Mouse (Mus musculus) adrenal gland, adult 8-10 months (tissue): Measurements from ENCODE around the gene Gm17542. TPM values are rescaled to one million over a fixed set of nuclear protein-coding genes. Genes with fewer than 3 reads are reported as not detected.
"Not testable (repeated sequence)": the region's sequence is repeated elsewhere in the genome, so short reads cannot be mapped to it uniquely, and the experiment has no call there.

ENCODE experiments used
- DNase-seq: peaks from one replicate; pipeline ENCODE4 v3.0.0; 2022
- total RNA-seq, 4 experiments: library from RNA; stranded (reverse); gene quantifications; 2 replicates each; pipeline ENCODE4 v1.2.4; 2022

Gene Gm17542
- total RNA-seq, result not detected

- not testable (repeated sequence) for DNase-seq
Observed at GRCm38 (mm10) chr10:58718110-58718509, at the start of gene Gm17542. Gm17542 (minus strand) TSS chr10:58718210.

GRCm38 (mm10) chr10:58739779-58740178 is 21.8 kb upstream of the Gm17542 start:
- DNase-seq, result no peak

DNA sequence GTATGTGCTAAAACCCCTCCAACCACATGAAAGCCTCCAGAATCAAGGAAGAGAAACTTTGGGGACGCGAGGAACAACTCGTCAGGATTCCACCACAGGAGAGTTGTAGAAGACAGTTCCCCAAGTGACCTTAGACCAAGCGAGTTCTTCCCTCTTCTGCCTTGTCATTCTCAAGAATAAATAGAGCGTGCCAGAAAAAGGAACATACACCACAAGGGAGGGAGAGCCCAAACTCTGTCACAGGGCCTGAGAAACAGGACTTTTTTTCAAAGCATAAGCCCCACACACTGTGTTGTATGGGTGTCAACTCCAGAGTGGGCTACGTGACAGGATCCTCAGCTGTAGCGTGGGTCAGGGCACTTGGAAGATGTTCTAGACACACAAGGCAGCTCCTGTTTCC is 20.1 kb upstream of the Gm17542 start:
- DNase-seq, result no peak

GRCm38 (mm10) chr10:58714789-58715148 is 3.2 kb downstream of the Gm17542 start:
- DNase-seq, result no peak

DNA sequence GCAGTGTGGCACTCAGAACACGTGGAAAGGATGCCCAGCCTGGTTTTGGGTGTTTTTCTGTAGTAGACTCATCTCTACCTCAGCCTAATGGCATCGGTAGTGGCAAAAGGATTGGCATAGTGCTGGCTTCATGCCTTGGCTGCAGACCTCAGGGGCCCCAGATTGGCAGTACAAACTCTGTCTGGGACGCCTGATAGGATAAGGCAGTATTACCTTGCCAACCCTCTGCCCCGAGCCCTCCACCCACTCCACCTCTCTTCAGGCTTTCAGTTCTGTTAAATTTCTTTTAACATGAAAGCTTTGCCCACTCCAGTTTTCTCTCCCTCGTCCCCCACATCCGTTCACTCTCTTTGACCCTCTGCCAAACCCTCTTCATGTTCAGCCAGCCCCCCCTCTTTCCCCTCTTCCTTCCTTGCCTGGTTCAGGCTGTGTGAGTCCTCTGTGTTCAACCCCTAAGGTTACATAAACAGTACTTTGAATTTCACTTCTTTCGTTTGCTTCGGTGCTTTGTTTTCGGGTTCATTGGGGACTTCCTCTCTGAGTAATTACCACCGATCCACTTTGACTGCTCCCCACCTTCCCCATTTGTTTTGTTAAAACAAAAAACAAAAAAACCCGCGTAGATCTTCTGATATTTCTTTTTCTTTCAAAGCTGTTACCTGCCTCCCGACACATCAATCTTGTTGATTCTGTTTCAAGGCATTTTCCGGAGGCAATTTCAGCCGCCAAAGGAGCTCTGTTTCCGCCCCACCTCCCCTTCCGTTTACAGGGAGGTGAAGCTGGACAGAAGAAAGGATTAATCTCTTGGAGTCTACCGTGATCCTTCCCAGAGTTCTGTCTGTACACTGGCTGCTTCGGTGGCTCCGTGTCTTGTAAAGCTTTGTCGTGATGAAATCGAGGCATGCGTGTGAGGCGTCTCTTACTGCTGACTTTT is 3.9 kb downstream of the Gm17542 start:
- DNase-seq, result no peak

DNA sequence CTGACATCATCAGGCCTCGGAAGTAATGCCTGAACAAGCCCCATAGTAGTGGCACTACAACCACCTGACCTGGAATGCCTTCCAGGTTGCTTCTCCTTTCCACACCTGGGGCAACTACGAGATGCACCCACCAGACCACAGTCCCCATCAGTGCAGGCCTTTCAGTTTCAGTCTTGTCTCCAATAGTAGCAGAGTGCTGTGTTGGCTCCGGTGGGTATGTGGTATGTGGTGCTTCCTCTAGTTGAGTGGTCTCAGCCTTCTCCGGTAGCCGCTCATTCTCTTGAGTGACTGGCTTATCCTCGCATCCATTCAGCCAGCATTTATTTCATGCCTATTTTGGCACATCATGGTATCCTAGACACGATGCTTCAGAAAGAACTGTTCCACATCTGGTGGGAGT is 4.8 kb downstream of the Gm17542 start:
- no peak for DNase-seq

- DNase-seq, result no peak
Observed at GRCm38 (mm10) chr10:58709021-58709420, 9.0 kb downstream of the Gm17542 start.

DNA sequence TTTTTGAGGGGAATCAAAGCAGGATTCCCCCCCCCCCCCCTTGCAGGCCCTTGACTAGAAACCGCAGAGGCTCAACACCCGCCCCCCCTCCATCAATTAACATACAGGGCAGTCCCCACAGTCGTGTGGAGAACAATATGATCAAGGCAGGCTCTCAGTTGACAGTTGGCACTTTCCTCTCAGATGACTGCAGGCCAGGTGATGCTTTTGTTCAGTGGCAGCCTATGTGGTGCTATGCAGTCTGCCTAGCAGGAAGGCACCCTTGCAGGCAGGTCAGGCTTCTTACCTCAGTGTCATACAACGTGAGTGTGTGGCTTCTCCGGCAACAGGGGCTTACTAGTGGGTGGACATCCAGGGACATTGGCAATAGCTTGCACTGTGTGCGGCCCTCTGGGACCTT is 17.4 kb downstream of the Gm17542 start:
- DNase-seq, result no peak

DNA sequence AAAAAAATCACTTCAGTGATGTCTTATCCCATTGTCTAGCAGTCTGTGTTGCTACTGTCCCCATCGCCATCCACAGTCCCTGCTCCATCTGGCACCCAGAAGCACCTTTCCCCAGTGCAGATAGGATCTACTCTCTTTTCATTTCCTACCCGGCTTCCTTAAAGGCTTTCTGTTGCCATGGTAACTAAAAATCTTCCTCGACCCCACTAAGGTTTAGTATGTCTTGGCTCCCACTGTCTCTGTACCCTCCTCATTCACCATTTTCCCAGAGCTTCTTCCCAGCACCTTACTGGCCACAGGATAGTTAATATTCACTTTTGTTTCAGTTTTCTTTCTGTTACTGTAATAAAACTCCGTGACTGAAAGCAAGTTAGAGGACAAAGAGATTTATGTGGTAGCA is 17.9 kb downstream of the Gm17542 start:
- no peak for DNase-seq

DNA sequence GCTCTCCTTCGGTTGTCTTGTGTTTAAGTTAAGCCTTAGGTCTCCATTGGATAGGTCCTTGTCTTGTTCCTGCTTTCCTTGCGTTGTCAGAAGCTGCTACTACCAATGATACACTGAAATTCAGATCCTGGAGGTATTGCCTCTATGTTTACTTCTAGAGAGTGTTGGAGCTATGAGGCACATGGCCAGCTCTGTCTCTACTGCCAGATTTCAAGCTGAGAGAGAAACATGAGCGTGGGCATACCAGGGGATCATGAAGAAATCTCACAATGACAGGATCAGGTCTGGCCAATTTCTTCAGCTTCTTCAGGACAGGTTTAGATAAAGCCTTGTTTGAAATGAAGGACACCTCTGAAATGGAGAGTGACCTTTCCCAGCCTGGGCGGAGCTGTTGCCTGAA is 19.1 kb downstream of the Gm17542 start:
- no peak for DNase-seq

DNA sequence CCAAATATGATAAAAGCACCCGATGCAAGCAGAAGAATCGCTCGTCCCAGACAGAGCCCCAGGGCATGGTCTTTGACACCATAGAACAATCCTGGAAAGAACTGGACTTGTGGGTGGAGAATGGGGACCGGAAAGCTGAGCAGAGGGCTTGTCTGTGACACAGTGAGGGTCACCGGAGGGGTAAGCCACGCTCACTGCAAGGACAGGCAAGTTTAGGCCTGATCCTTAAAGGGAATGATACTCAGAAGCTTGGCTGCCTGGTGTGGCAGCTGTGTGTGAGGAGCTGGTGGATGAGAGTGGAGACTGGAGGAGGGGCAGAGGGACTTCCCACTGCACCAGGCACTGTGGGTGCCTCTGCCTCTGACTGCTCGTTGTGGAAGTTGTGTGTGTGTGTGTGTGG is 27.0 kb downstream of the Gm17542 start:
- no peak for DNase-seq

GRCm38 (mm10) chr10:58679298-58679697 is 38.7 kb downstream of the Gm17542 start:
- no peak for DNase-seq

DNA sequence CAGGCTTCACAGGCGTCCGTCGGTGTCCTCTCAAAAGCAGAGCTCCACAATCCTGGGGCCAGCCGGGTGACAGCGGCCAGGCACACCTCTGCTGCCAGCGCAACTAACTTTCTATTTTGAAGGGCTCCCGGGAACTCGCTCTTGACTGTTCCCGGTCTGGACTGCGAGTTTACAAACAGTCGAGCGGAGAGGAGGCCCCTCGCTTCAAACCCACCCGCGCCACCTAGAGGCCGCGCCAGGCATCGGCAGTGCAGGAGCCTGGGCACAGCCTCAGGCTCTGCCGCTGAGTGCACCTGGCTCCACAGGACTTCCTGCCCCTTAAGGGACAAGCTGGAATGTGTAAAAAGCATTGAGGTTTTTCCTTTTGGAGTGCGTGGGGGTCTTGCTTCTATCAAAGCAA is 42.5 kb downstream of the Gm17542 start, which contains the start of gene Edar:
Gene Edar (minus strand): TSS at position 122 of the 400 bp plus-strand sequence.
- DNase-seq, result peak; percentile 42

GRCm38 (mm10) chr10:58673278-58674061 is 44.5 kb downstream of the Gm17542 start:
- DNase-seq, result peak; percentile 21

- DNase-seq, result no peak
Observed at GRCm38 (mm10) chr10:58672557-58673277, 45.3 kb downstream of the Gm17542 start.

DNA sequence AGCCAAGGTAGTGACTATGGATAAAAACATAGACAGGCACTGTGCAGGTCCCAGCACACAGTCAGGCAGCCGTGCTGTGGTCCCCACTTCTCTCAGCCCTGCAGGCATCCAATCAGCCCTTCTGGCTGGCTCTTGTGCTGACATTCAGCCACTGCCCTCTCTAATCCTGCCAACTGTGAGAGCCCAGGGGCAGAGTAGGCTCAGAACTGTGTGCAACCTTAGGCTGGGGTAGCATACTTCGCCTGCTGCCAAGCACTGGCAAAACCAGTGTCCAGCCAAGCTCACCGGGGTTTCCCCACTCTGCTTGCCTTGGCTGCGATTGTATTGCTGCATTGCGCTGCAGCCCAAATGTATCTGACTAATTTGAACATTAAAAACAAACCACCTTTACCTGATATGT is 54.1 kb downstream of the Gm17542 start:
- peak; percentile 6 for DNase-seq

Other genes starting within 250 kb of the Gm17542 start
- 1 to 10 TPM; 3.2 to 4.2 (median 3.8) TPM for gene Ccdc138, start 220.3 kb downstream of the Gm17542 start, total RNA-seq
- 1 to 10 TPM in 2 of 4 experiments, under 1 TPM in 2; 0.15 to 2.5 (median 1.1) TPM for gene Edar, start 42.6 kb downstream of the Gm17542 start, total RNA-seq
- gene Sh3rf3, start 95.1 kb upstream of the Gm17542 start, total RNA-seq, result 1 to 10 TPM in 3 of 4 experiments, under 1 TPM in 1; 0.77 to 1.8 (median 1.7) TPM